Mouse (Mus musculus): Measurements from ENCODE around the gene Fxyd5.
A peak's percentile ranks its signal among the peaks of the same experiment; 100 is the strongest.

Fxyd5 gene

DNA sequence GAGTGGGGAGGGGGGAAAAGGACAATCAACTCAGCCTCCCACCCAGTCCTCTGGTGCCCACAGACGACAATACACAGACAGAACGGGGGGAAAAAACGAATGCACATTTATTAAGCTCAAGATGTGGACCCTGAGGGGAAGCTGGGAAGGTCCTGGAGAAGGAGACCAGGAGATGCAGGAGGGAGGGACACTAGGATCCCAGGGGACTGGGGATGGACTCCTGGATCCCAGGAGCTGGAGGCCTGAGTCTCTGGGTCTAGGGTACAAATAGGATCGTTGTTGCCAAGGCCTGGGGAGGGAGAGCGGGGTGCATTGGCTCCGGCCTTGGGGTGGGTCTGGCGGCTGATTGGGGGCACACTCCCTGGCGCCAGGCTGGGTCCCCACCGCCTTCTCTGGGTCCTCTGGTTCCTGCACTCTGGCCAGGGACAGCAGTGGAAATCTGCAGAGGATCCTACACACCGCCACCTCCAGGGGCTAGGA lies at the start of gene Fxyd5:
Gene Fxyd5 (minus strand): TSS at position 51 of the 480 bp plus-strand sequence.
- no peak for DNase-seq

DNA sequence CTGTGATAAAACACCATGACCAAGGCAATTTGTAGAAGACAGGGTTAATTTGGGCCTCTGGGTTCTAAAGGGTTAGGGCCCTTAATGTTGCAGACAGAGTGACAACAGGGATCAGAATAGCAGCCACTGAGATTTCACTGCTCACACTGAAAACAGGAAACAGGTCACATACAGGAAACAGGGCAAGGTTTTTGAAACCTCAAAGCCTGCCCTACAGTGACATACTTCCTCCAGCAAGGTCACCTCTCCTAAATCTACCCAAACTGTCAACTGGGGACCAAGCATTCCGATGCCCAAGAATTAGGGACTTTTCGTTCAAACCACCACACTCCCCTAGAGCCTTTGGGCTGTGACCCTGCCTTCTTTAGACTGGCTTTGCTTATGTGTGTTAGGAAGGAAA lies 47.4 kb upstream of the Fxyd5 start:
- no peak for DNase-seq

DNA sequence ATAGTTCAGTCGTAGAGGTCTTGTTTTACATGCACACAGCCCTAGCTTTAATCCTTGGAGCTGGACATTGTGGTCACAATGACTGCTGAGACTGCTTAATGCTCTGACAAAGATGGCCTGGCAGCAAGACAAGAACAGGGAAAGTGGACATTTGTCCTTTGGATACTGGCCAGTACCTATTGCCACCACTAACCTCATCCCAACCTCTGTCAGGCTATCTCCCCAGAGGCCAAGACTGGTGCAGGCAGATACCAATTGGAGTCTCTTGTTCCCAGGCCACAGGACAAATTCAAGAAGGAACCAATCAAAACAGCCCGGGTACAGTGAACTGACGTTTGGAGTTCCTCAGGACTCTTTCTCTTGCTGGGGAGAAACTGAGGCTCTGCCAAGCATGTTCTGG lies 45.9 kb upstream of the Fxyd5 start:
- DNase-seq: no peak

DNA sequence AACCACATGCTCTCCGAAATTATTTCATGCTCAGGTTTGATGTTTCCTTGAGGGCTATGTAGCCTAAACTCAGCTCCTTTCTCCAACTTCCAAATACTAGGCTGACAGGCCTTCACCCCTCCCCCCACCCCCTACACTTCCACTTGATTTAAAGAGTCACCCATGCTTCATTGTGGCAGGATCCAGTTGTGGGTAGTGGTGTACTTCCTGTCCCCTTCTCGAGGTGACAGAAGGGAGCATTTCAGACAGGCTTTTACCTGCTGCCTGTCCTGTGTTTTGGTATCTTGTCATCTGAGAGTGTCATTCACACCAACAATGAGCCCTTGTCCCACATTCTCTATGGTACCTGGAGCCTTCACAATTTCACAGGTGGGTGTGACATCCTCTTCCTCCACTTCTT lies 45.0 kb upstream of the Fxyd5 start:
- no peak for DNase-seq

DNA sequence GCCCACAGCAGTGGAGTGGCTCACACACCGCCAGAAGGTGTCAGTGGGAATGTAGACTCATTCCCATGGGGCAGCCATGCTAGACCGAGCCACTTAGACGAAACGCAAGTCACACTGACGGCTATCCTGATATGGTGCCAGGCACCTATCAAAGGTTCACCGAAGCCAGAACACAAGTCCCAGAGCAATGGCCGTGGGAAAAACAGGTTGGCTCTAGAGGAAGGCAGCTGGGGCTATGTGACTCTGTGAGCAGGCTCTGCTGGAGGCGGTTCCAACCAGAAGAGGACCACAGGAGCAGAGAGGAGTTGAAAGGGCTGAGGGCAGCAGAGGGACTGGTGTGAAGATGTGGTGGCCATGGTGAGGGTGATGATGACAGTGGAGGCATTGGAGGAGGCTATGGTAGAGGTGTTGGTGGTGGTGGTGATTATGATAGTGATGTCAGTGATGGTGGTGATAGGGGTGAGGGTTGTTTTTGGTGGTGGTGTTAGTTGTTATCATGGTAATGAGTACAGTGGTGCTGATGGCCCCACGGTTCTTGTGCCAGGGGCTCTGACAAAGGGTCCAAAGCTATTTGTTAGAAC lies 44.0 kb upstream of the Fxyd5 start:
- DNase-seq: no peak

DNA sequence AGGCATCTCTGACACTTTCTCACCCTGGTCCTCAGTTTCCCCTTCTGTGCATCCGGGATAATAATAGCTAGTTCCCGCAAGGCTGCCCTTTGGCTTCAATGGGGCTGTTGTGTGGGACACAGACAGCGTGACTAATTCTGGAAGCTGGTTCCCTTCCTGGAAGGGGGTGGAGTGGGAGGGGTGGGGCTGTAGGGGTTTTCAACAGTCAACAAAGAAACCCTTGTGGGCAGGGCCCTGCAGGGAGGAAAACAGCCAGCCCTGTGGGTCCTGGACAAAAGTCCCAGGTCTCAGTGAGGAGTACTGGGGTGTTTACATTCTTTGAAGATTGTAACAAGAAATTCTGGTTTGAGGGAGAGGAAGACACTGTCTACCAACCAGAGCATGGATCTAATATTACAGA lies 42.9 kb upstream of the Fxyd5 start:
- DNase-seq: no peak

DNA sequence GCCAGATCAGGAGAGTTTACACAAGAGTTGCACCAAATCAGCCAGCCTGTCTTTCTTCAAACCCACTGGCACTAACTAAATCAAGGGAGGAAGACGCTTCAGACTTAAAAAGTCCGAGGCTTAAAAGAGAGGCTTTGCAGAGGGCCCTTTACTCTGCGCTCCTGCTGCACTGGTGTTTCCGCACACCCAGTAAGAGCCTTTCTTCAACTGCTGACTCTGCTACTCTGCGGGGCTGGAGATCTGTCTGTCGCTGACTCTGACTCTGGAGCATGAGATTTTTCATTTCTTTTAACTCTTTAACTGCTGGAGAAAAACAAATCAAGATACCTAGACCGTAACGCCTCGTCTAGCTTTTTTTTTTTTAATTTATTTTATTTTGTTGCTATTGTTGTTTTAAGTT lies 41.9 kb upstream of the Fxyd5 start:
- DNase-seq: no peak

DNA sequence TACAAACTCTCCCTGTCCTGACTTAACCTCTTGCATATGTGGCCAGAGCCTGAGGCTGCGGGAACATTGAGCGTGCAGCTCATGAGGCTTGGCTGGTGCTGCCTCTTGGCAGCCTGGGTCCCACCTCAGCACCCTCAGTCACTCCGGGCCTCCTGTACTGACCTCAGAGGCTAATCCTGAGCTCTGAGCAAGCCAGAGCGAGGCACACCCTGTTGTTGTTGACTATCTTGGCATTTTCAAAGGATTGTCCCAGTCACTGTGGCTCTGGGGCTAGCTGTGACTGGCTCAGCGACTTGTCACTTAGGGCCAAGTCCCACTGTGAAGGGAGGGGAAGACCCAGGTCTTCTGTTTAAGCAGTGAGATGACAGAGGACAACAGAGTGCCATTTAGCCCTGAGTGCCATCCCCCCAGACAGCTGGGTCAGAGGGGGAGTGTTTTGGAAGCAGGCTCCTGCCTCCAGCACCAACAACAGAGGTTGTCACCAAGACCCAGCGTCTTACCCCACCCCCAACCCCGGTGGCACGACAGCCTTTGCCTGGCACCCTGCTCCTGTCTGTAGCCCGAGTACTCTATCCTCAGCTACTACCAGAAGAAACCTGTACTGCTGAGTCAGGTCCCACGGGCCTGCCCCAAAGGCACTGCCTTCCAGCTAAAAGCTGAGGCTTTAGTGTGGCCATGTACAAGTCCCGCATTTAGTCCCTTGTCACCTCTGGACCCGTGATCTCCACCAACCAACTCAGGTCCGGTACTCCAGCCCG lies 40.7 kb upstream of the Fxyd5 start:
- peak; percentile 76 for DNase-seq

DNA sequence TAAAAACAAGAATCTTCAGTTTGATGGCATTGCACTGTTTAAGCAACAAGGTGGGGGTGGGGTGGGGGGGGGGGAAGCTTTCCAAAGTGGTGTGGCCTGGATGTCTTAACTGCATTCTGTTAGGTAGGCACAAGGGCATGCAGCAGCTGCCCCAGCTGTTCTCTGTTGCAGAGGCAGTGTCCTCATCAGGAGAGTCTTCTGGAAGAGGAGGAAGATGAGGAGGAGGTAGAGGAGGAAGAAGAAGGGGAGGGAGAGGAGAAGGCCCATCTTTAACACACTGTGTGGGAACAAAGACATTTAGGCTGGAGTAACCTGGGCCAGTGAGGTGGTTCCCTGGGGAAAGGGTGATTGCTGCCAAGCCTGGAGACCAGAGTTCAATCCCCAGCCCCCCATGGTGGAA lies 39.8 kb upstream of the Fxyd5 start:
- DNase-seq: no peak

DNA sequence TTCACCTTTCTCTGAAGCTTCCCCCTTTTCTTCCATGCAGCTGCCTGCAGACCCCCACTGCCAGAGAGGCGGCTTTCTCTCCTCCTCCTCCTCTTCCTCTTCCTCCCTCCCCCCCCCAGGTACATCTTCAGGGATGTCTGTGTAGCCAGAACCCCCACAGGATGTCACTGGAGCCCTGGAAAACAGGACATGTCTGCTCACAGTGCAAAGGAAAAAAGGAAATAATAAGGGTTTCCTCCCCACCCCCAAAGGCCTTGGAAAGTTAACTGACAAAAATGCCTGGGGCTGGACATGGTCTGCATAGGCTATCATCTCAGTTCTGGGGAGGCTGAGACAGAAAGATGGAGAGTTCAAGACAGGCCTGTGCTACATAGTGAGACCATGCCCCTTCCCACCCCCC lies 38.8 kb upstream of the Fxyd5 start:
- peak; percentile 58 for DNase-seq

DNA sequence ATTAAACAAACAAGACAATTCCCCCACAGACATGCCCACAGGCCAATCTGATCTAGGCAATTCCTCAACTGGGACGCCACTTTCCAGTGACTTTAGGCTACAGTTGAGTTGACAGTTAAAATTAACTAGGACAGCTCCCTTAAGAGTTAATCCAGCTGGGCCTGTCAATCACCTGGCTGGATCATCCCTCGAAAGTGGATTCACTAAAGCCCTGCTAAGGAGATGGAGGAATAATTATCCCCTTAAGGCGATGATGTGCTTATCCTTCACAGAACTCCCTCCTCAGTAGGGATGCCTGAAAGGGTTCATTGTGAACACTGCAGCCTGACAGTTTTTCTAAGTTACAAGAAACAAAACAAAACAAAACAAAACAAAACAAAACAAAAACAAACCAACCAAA lies 38.3 kb upstream of the Fxyd5 start:
- no peak for DNase-seq

DNA sequence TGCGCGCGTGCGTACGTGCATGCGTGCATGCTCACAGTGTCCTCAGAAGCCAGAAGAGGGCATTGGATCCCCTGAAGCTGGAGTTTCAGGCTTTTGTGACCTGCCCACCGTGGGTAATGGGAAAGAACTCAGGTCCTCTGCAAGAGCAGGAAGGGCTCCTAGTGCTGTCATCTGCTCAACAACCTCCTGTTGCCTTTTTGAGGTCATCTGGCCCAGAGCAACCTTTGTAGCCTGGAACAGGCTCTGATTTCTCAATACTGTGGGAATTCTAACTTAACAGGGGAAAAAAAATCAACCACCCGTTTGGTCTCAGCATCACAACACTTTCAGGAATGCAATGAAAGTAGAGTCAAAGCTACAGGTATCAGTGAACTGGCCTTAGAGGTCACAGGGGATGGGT lies 37.4 kb upstream of the Fxyd5 start:
- no peak for DNase-seq

DNA sequence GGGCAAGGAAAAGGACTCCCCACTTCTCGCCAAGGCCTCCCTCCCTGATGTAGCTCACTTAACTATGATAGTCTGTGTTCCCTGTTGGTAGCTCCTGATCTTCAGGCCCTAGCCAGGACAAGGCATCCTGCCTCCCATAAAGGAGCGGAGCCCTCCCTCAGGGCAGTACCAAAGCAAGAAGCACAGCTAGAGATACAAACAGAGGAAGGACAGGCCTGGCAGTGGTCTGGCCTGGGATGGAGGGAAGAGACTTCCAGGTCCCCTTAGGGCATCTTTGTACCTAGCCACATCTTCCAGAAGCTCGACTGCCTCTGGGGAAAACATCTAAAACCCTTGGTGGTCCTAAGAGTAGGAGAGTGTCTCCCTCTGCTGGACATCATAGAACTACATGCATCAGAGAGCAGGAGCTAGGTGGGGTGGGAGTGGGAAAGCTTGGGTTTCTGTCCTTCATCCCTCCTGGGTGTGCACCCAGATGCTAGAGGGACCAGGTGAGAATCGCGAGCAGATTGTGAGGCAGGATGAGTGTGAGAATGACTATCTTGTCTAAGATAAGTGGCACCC lies 35.7 kb upstream of the Fxyd5 start:
- no peak for DNase-seq

DNA sequence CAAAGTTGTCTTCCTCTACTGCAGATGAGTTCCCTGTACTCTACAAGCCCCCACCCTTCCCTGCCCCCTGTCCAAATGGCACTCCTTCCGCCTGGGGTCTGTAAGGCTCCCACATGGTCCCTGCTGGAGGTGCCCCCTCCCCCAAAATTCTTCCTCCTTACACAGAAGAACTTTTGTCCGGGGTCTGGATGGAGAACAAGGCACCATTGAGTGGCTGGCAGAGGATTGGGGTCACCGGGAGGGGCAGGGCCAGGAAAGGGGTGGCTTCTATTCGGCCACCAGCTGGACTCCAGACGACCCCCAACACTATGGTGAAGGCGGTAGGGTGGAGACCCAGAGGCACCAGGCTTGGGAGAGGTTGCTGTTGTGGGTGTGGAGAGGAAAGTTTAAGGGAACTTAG lies 35.2 kb upstream of the Fxyd5 start:
- DNase-seq: peak; percentile 63

DNA sequence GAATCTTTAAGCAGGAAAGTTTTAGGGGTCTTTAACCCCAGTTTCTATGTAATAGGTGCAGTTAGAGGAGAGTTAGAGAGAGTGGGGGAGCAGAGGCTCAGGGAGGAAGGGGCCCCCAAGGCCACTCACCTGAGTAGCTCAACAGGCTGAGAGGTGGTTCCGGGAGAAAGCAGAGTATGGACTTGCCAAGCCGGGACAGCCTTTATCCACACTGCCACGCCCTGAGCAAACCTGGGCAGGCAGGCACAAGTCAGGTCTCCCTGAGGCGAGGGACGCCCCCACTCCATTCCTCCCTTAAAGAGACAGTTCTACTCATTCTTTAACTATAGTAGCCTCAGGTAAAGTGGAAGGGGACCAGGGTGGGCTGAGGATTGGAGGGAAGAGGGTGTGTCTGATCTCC lies 34.2 kb upstream of the Fxyd5 start, which contains the start of gene Fxyd3:
Gene Fxyd3 (minus strand): TSS at position 213 of the 400 bp plus-strand sequence.
- no peak for DNase-seq

DNA sequence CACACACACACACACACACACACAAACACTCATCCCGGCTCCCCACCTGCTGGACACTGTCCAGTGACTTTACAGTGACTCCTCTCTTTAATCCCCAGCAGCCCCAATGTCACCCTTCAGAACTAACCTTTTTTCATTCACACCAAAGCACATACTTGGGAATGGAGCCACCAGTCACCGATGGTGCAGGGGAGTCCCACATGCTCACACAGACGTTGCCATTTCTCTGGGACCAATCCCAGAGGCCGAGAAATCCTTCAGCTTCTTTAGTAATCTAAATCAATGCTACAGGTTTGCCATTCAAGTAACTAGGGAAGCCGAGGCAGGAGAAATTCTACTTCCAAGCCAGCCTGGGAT lies 32.4 kb upstream of the Fxyd5 start:
- DNase-seq: peak; percentile 45

DNA sequence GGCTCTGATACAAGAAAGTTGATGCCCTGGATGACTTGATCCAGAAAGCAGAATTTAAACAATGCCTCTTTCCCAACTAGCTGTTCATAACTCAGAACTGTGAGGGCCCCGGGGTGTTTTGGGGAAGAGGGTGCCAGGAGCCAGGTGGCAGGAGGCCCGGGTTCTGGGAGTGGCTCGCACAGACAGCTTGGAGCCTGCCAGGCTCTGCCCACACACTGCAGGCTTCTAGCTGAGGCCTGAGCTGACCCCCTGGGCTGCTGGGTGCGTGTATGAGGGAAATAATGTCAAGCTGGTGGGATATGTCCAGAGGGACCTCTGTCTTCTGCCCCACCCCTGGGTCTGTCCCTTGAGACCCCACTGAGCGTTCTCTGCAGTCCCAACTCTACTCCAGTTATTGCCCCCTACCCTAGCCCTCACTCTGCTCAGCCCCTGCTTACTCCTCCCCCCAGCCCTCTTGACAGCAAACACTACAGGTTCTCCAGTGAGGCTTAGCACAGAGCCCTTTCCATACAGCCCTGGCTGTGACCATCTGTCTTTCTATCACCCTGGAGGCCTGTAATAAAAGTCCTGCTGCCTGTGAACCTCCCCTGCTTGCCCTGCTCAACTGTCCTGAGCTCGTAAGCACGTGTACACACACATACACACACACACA lies 31.9 kb upstream of the Fxyd5 start:
- DNase-seq: peak; percentile 63

DNA sequence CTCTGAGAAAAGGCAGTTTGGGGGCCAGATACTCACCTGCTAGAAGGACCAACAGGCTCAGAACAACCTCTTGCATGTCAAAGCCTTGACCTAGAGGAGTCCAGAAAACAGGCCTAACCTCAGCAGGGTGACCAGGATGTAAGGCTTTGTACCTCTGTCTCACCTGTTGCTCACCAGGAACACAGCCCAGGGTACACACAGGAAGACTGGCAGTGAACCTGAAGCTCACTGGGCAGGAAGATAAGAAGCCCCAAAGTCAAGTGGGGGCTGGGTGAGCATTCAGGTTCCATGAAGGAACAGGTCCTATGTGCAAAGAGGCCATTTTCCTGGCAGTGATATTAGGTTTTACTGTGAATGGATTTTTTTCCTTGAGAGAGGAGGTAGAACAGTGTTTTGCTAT lies 31.3 kb upstream of the Fxyd5 start:
- no peak for DNase-seq

DNA sequence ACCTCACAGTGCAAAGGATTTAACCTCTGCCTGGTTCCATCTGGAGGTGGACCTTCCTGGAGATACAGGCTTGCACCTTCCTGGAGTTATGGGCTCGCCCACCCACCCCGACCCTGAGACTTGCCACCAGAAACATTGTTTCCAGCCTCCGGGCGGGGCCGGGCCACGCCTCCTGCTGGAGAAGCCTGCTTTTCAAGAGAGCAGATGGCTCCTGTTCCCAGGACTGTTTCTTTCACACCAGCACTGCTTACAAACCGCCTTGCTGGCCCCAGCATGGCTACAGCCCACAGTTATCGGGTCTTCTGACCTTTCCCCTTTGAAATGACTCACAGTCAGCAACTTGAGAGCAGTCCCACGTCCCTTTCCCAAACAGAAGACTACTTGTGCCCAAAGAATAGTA lies 30.0 kb upstream of the Fxyd5 start:
- no peak for DNase-seq

DNA sequence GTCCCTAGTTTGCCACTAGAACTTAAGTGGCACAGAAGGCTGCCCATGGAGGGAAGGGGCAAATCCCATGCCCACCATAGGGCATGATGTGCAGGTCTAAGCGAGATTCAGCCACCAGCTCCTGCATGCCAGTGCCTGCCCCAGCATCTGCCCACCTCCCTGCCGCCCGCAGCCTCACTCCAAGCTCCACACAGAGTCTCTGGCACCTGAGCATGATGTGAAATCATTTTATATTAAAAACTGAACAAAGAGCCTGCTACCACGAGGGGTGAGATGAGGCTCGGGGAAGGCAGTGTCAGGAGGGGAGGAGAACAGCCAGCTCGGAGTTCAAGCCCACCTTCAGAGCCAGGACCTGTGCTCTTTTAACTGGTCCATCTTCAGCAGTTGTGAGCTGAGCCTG lies 28.0 kb upstream of the Fxyd5 start:
- no peak for DNase-seq

DNA sequence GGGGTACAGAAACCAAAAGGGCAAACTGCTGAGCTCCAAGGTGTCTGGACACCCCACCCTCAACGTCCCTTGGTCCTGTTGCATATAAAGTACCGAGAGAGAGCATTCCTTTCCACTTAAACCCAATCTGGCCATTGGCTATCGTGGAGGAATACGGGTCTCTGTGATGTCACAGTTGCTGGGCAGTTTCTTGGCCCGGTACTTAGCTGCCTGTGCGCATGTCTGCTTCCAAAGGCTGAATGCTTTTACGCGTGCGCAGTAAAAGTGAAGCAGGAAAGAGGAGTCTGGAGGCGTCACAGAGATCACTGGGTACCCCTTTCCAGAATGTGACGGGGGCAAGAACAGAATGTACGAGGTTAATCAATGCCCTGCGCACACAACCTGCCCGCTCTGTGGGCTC lies 27.2 kb upstream of the Fxyd5 start:
- peak; percentile 66 for DNase-seq

DNA sequence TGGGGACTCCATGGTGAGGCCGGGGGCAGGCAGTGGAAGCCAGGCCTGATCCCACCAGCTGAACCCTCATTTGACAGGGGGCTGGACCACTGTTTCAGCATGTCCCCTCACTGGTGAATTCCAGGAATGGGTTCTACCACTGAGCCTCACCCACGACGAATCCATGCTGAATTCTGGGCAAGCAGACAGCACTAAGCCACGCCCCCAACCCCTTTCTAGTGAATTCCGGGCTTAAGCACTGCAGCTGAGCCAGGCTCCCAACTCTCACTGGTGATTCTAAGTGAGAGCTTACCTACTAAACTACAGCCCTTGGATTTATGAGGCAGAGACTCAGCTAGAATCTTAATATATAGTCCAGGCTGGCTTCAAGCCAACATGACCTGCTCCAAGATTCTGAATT lies 25.6 kb upstream of the Fxyd5 start:
- DNase-seq: no peak

DNA sequence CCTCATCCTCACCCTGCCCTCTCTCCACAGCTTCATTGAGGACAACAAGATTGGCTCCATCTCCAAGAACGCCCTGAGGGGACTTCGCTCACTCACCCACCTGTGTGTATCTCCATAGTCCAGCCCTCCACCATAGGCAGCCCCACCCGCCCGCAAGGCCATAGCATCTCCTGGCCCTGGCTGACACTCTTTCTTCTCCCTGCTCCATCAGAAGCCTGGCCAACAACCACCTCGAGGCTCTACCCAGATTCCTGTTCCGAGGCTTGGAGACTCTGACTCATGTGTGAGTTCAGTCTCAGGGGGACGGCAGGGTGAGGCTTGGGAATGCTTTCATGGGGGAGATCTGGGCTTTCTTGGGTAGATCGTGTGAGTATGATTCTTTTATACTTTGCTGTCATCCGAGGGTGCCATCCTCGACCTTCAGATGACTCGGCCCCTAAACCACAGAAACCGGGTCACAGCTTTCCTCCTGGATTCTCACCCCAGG lies 20.8 kb upstream of the Fxyd5 start:
- no peak for DNase-seq

DNA sequence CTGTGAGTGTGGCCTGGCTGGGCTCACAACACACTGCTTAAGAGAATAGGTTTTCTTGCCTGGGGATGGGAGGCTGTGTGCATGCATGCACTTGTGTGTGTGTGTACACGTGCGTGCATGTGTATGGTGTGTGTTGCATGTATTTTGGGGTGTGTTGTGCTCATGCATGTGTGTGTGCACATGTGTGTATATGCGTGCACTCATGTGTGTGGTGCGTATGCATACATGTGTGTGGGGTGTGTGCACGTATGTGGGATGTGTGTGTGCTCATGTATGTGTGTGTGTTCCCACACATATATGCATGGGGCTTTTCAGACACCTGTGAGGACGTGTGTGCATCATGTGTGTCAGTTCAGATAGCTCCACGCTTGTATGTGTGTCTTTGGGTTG lies 18.3 kb upstream of the Fxyd5 start:
- no peak for DNase-seq
